Mouse (Mus musculus) liver, embryonic 15.5 days (tissue): ENCODE measurements around the gene Ptpru. TPM values are rescaled to one million over a fixed set of nuclear protein-coding genes. Genes with fewer than 3 reads are reported as not detected.
"Not testable (repeated sequence)": the region's sequence is repeated elsewhere in the genome, so short reads cannot be mapped to it uniquely, and the experiment has no call there.

ENCODE experiments used
- ATAC-seq: fragments of 200-750 bp; cut with Nextera tagmentation; 2 replicates; pipeline ENCODE4 v1.8.0; 2017; ENCODE audit warnings: moderate number of reproducible peaks, mild to moderate bottlenecking, moderate library complexity; ENCODE audit not compliant: insufficient read depth
- H3K27ac ChIP-seq: fragments of 300-500 bp; sonication (generic); replicated peaks from 2 replicates; pipeline ENCODE4 v1.5.1; 2015; ENCODE audit warnings: mild to moderate bottlenecking, inconsistent platforms
- H3K27me3 ChIP-seq: fragments of 300-500 bp; sonication (generic); 2 replicates; pipeline ENCODE4 v1.6.1; 2015; ENCODE audit warnings: mild to moderate bottlenecking, inconsistent platforms
- H3K36me3 ChIP-seq: fragments of 300-500 bp; sonication (generic); replicated peaks from 2 replicates; pipeline ENCODE4 v1.6.1; 2015; ENCODE audit warnings: moderate library complexity, mild to moderate bottlenecking, inconsistent platforms
- H3K4me1 ChIP-seq: fragments of 300-500 bp; sonication (generic); replicated peaks from 2 replicates; pipeline ENCODE4 v1.6.1; 2015; ENCODE audit warnings: inconsistent platforms
- H3K4me2 ChIP-seq: fragments of 300-500 bp; sonication (generic); 2 replicates; pipeline ENCODE4 v1.6.1; 2015; ENCODE audit warnings: moderate library complexity, mild to moderate bottlenecking, inconsistent platforms
- H3K4me3 ChIP-seq: fragments of 300-500 bp; sonication (generic); replicated peaks from 2 replicates; pipeline ENCODE4 v1.5.1; 2015; ENCODE audit warnings: mild to moderate bottlenecking, inconsistent platforms
- H3K9ac ChIP-seq: fragments of 300-500 bp; sonication (generic); 2 replicates; pipeline ENCODE4 v1.6.1; 2015; ENCODE audit warnings: moderate library complexity, mild to moderate bottlenecking, inconsistent platforms
- H3K9me3 ChIP-seq: fragments of 300-500 bp; sonication (generic); replicated peaks from 2 replicates; pipeline ENCODE4 v1.6.1; 2016; ENCODE audit warnings: inconsistent platforms
- WGBS: fragments of 180-500 bp; shearing (Covaris S2); methylation state at CpG from one replicate; pipeline ENCODE4 v1.1.7; 2015; ENCODE audit warnings: mixed read lengths; ENCODE audit not compliant: insufficient replicate concordance; 5-methylcytosine and 5-hydroxymethylcytosine counted together
- polyA plus RNA-seq: library from polyadenylated mRNA; unstranded; fragments of >200 nt; fragmentation: Nextera tagmentation; extraction: Ambion mirVana; gene quantifications from 2 replicates; pipeline ENCODE4 v1.2.1, GENCODE M21; 2015

The Ptpru gene
- polyA plus RNA-seq, 1 experiment from 2014 or later: 2.4 TPM

GRCm38 (mm10) chr4:131813798-131814197, 24.3 kb downstream of the Ptpru start:
- H3K4me2 ChIP-seq: no peak overlapping the region
- WGBS: 75% methylated on average over 7 of the region's 7 CpGs
- H3K4me3 ChIP-seq: no peak overlapping the region
- H3K27me3 ChIP-seq: no peaks in the 10 kb centered on the region
- H3K9ac ChIP-seq: no peak overlapping the region
- no peaks in the 10 kb centered on the region for H3K36me3 ChIP-seq
- peaks cover 11% of the 10 kb centered on the region for H3K4me1 ChIP-seq
- no peak for ATAC-seq
- no peak overlapping the region for H3K27ac ChIP-seq
- no peaks in the 10 kb centered on the region for H3K9me3 ChIP-seq

- ATAC-seq: no peak
- Histone ChIP-seq H3K9ac (no peak overlapping the region), H3K9me3 (no peaks in the 10 kb centered on the region), H3K27me3 (no peaks in the 10 kb centered on the region), H3K27ac (no peak overlapping the region), H3K4me3 (no peak overlapping the region), H3K4me1 (peaks cover 11% of the 10 kb centered on the region), H3K4me2 (no peak overlapping the region), H3K36me3 (no peaks in the 10 kb centered on the region)
- WGBS: 80% methylated on average over 11 of the region's 11 CpGs
Observed at GRCm38 (mm10) chr4:131812458-131812857, 25.6 kb downstream of the Ptpru start.

- H3K27ac ChIP-seq: no peak overlapping the region
- H3K9me3 ChIP-seq: no peaks in the 10 kb centered on the region
- 57% methylated on average over 3 of the region's 3 CpGs for WGBS
Observed at GRCm38 (mm10) chr4:131805255-131805654, 32.8 kb downstream of the Ptpru start.

GRCm38 (mm10) chr4:131804732-131805131, 33.4 kb downstream of the Ptpru start:
- not testable (repeated sequence) for H3K27me3 ChIP-seq, H3K27ac ChIP-seq, H3K9ac ChIP-seq, H3K4me1 ChIP-seq, ATAC-seq, H3K4me3 ChIP-seq, H3K9me3 ChIP-seq, H3K36me3 ChIP-seq, H3K4me2 ChIP-seq
- 81% methylated on average over 5 of the region's 6 CpGs for WGBS

More at GRCm38 (mm10) chr4:131805255-131805654, 32.8 kb downstream of the Ptpru start:
- H3K9ac ChIP-seq: no peak overlapping the region
- H3K4me3 ChIP-seq: no peak overlapping the region
- H3K4me2 ChIP-seq: no peak overlapping the region
- H3K4me1 ChIP-seq: no peaks in the 10 kb centered on the region
- ATAC-seq: no peak
- no peaks in the 10 kb centered on the region for H3K36me3 ChIP-seq
- H3K27me3 ChIP-seq: no peaks in the 10 kb centered on the region

GRCm38 (mm10) chr4:131803846-131804245, 34.2 kb downstream of the Ptpru start:
- no peaks in the 10 kb centered on the region for H3K27me3 ChIP-seq
- no peak overlapping the region for H3K4me2 ChIP-seq
- ATAC-seq: no peak
- no peak overlapping the region for H3K4me3 ChIP-seq
- no peaks in the 10 kb centered on the region for H3K36me3 ChIP-seq
- 61% methylated on average over 9 of the region's 9 CpGs for WGBS
- H3K27ac ChIP-seq: no peak overlapping the region
- H3K9ac ChIP-seq: no peak overlapping the region
- no peaks in the 10 kb centered on the region for H3K4me1 ChIP-seq
- H3K9me3 ChIP-seq: no peaks in the 10 kb centered on the region

GRCm38 (mm10) chr4:131798968-131799367, 39.1 kb downstream of the Ptpru start:
- H3K27me3 ChIP-seq: no peaks in the 10 kb centered on the region
- no peak for ATAC-seq
- H3K9ac ChIP-seq: no peak overlapping the region
- H3K27ac ChIP-seq: no peak overlapping the region
- H3K36me3 ChIP-seq: no peaks in the 10 kb centered on the region
- H3K4me3 ChIP-seq: no peak overlapping the region
- 32% methylated on average over 3 of the region's 4 CpGs for WGBS
- no peaks in the 10 kb centered on the region for H3K9me3 ChIP-seq
- peaks cover 5% of the 10 kb centered on the region; the same call in 1 of the 2 replicates for H3K4me1 ChIP-seq
- no peak overlapping the region for H3K4me2 ChIP-seq

- H3K9ac ChIP-seq: no peak overlapping the region
- peaks cover 5% of the 10 kb centered on the region; the same call in 1 of the 2 replicates for H3K4me1 ChIP-seq
- no peak overlapping the region for H3K4me3 ChIP-seq
- H3K36me3 ChIP-seq: no peaks in the 10 kb centered on the region
- no peak overlapping the region for H3K27ac ChIP-seq
- no peaks in the 10 kb centered on the region for H3K27me3 ChIP-seq
- ATAC-seq: no peak
- no peaks in the 10 kb centered on the region for H3K9me3 ChIP-seq
- 61% methylated on average over 12 of the region's 12 CpGs for WGBS
- H3K4me2 ChIP-seq: no peak overlapping the region
Observed at GRCm38 (mm10) chr4:131797920-131798319, 40.2 kb downstream of the Ptpru start.

GRCm38 (mm10) chr4:131797483-131797882, 40.6 kb downstream of the Ptpru start:
- Histone ChIP-seq H3K36me3 (no peaks in the 10 kb centered on the region), H3K4me3 (no peak overlapping the region), H3K4me2 (no peak overlapping the region), H3K4me1 (peaks cover 5% of the 10 kb centered on the region; the same call in 1 of the 2 replicates), H3K9ac (no peak overlapping the region), H3K27me3 (no peaks in the 10 kb centered on the region), H3K27ac (no peak overlapping the region), H3K9me3 (no peaks in the 10 kb centered on the region)
- no peak for ATAC-seq
- WGBS: 64% methylated on average over 7 of the region's 7 CpGs

DNA sequence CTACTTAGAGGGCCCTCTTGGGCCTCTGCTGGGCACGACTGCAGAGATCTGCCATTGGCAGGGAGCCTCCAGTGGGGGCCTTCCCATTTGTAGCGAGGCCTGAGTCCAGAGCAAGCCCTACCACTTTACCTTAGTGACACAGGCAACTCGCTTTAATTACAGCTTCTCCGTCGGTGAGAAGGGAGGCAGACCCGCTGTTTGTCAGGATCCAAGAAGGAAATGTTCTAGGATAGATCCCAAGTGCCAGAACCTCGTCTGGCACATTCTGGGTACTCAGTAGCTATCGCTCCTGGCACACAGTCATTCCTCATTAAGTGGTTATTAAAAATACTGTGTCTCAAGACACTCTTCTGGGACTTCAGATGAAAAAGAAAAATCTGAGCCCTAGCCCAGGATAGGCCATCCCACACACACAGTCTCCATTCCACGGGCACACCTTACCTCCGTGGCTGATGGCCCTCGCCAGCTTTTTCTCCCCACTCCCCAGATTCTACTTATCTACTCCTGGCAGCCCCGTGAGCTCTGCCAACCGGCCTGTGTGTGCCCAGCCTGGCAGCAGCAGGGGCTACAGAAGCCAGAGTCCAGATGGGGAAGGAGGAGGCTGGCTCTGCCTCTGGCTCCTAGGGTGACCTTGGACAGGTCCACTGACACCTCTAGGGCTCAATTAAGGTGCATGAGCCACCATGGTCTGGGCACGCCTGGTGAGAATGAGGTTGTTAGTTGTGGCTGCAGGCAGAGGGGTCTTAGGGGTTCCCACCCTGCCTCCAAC, 41.6 kb downstream of the Ptpru start:
- no peaks in the 10 kb centered on the region for H3K36me3 ChIP-seq
- WGBS: 59% methylated on average over 14 of the region's 14 CpGs
- ATAC-seq: no peak
- peaks cover 5% of the 10 kb centered on the region; the same call in 1 of the 2 replicates for H3K4me1 ChIP-seq
- no peaks in the 10 kb centered on the region for H3K9me3 ChIP-seq
- H3K4me3 ChIP-seq: no peak overlapping the region
- H3K27ac ChIP-seq: no peak overlapping the region
- H3K27me3 ChIP-seq: no peaks in the 10 kb centered on the region
- no peak overlapping the region for H3K9ac ChIP-seq
- no peak overlapping the region for H3K4me2 ChIP-seq

- 62% methylated on average over 7 of the region's 7 CpGs for WGBS
Observed at GRCm38 (mm10) chr4:131786800-131787199, 51.3 kb downstream of the Ptpru start.

DNA sequence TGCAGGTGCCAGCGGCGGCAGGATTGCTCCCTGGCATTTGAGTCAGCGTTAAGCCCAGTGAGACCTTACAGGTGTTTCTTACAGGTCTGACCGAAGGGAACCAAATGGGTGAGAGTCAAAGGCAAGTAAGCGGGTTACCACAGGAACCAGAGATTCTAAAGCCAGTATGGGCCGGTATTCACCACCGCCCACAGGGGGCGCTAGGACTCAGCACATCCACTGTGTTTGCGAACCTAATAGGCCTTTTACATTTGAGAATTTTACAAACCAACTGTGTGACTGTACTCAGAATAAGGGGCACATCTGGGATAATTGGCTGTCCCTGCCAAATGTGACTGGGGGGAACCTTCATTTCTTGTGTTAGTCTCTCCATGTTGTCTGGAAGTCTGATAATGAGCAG, 54.1 kb downstream of the Ptpru start:
- Histone ChIP-seq H3K9me3 (no peaks in the 10 kb centered on the region), H3K9ac (no peak overlapping the region), H3K27ac (no peak overlapping the region), H3K27me3 (0 out of 2 replicates have a peak, but pooled peaks cover 4% of the 10 kb centered on the region), H3K4me2 (no peak overlapping the region), H3K4me3 (no peak overlapping the region), H3K36me3 (no peaks in the 10 kb centered on the region), H3K4me1 (no peaks in the 10 kb centered on the region)
- WGBS: 14% methylated on average over 9 of the region's 9 CpGs
- no peak for ATAC-seq

More at GRCm38 (mm10) chr4:131786800-131787199, 51.3 kb downstream of the Ptpru start:
- no peak for ATAC-seq
- H3K4me3 ChIP-seq: no peak overlapping the region
- H3K9ac ChIP-seq: no peak overlapping the region
- no peak overlapping the region for H3K27ac ChIP-seq
- no peaks in the 10 kb centered on the region for H3K36me3 ChIP-seq
- H3K9me3 ChIP-seq: no peaks in the 10 kb centered on the region
- H3K4me2 ChIP-seq: no peak overlapping the region
- no peaks in the 10 kb centered on the region for H3K4me1 ChIP-seq
- 0 out of 2 replicates have a peak, but pooled peaks cover 4% of the 10 kb centered on the region for H3K27me3 ChIP-seq
